Mouse (Mus musculus): ENCODE data around the gene Mtor. TPM values are rescaled to one million over a fixed set of nuclear protein-coding genes. Genes with fewer than 3 reads are reported as not detected.

Gene Mtor
- polyA plus RNA-seq, 1 experiment from 2014 or later: 23.0 TPM

- WGBS: 79% methylated on average over 11 of the region's 11 CpGs
- no peak overlapping the region for H3K4me2 ChIP-seq
- H3K27ac ChIP-seq (replicated peaks): no peak overlapping the region
- peaks cover 44% of the 10 kb centered on the region for H3K4me1 ChIP-seq (replicated peaks)
- H3K4me3 ChIP-seq: no peak overlapping the region
- H3K27me3 ChIP-seq: no peaks in the 10 kb centered on the region
- no peak overlapping the region for H3K9ac ChIP-seq
- no peaks in the 10 kb centered on the region for H3K36me3 ChIP-seq
- H3K9me3 ChIP-seq: no peaks in the 10 kb centered on the region
- ATAC-seq (ENCODE audit: low read depth): no peak
These were observed 19.3 kb upstream of the Mtor start for GRCm38 (mm10) chr4:148429121-148429520.

GRCm38 (mm10) chr4:148429686-148430085 lies 18.7 kb upstream of the Mtor start:
- WGBS: 28% methylated on average over 6 of the region's 6 CpGs
- Histone ChIP-seq H3K27me3 (no peaks in the 10 kb centered on the region), H3K9ac (no peak overlapping the region), H3K4me3 (no peak overlapping the region), H3K4me2 (no peak overlapping the region), H3K4me1 (replicated peaks) (peaks cover 44% of the 10 kb centered on the region), H3K9me3 (no peaks in the 10 kb centered on the region), H3K27ac (replicated peaks) (no peak overlapping the region), H3K36me3 (no peaks in the 10 kb centered on the region)
- peak; percentile 50; the same call in 1 of the 2 replicates for ATAC-seq (ENCODE audit: low read depth)

GRCm38 (mm10) chr4:148430880-148431519 lies 17.4 kb upstream of the Mtor start:
- no peak for ATAC-seq (ENCODE audit: low read depth)
- whole genome bisulfite sequencing: 80% methylated on average over 11 of the region's 11 CpGs

GRCm38 (mm10) chr4:148432488-148432887 lies 15.9 kb upstream of the Mtor start:
- H3K4me3 ChIP-seq: no peak overlapping the region
- H3K27me3 ChIP-seq: no peaks in the 10 kb centered on the region
- H3K36me3 ChIP-seq: no peaks in the 10 kb centered on the region
- H3K9ac ChIP-seq: no peak overlapping the region
- WGBS: 80% methylated on average over 4 of the region's 4 CpGs
- peaks cover 45% of the 10 kb centered on the region for H3K4me1 ChIP-seq (replicated peaks)
- H3K4me2 ChIP-seq: no peak overlapping the region
- ATAC-seq (ENCODE audit: low read depth): no peak
- H3K9me3 ChIP-seq: no peaks in the 10 kb centered on the region
- no peak overlapping the region for H3K27ac ChIP-seq (replicated peaks)

More at GRCm38 (mm10) chr4:148430880-148431519, 17.4 kb upstream of the Mtor start:
- Histone ChIP-seq H3K4me3 (no peak overlapping the region), H3K27me3 (no peaks in the 10 kb centered on the region), H3K4me2 (no peak overlapping the region), H3K9ac (no peak overlapping the region), H3K27ac (replicated peaks) (no peak overlapping the region), H3K36me3 (no peaks in the 10 kb centered on the region), H3K9me3 (no peaks in the 10 kb centered on the region), H3K4me1 (replicated peaks) (peaks cover 51% of the 10 kb centered on the region)

- Histone ChIP-seq H3K9ac (no peak overlapping the region), H3K4me1 (replicated peaks) (peaks cover 40% of the 10 kb centered on the region), H3K36me3 (no peaks in the 10 kb centered on the region), H3K27ac (replicated peaks) (no peak overlapping the region), H3K27me3 (no peaks in the 10 kb centered on the region), H3K9me3 (no peaks in the 10 kb centered on the region), H3K4me3 (no peak overlapping the region), H3K4me2 (no peak overlapping the region)
- no peak for ATAC-seq (ENCODE audit: low read depth)
- WGBS: 83% methylated on average over 18 of the region's 18 CpGs
These were observed 15.1 kb upstream of the Mtor start for GRCm38 (mm10) chr4:148433336-148433735.

GRCm38 (mm10) chr4:148433813-148434212 lies 14.6 kb upstream of the Mtor start:
- Histone ChIP-seq H3K9me3 (no peaks in the 10 kb centered on the region), H3K9ac (no peak overlapping the region), H3K27ac (replicated peaks) (no peak overlapping the region), H3K4me2 (no peak overlapping the region), H3K36me3 (no peaks in the 10 kb centered on the region), H3K27me3 (no peaks in the 10 kb centered on the region), H3K4me1 (replicated peaks) (peaks cover 38% of the 10 kb centered on the region), H3K4me3 (no peak overlapping the region)
- WGBS: 84% methylated on average over 5 of the region's 5 CpGs
- ATAC-seq (ENCODE audit: low read depth): no peak

GRCm38 (mm10) chr4:148434554-148434953 lies 13.9 kb upstream of the Mtor start:
- Histone ChIP-seq H3K36me3 (no peaks in the 10 kb centered on the region), H3K27ac (replicated peaks) (no peak overlapping the region), H3K9me3 (no peaks in the 10 kb centered on the region), H3K27me3 (no peaks in the 10 kb centered on the region), H3K9ac (no peak overlapping the region), H3K4me3 (no peak overlapping the region), H3K4me1 (replicated peaks) (peaks cover 31% of the 10 kb centered on the region), H3K4me2 (no peak overlapping the region)
- ATAC-seq (ENCODE audit: low read depth): no peak
- 77% methylated on average over 4 of the region's 4 CpGs for WGBS

- Histone ChIP-seq H3K9me3 (no peaks in the 10 kb centered on the region), H3K4me2 (no peak overlapping the region), H3K4me3 (no peak overlapping the region), H3K27me3 (no peaks in the 10 kb centered on the region), H3K36me3 (no peaks in the 10 kb centered on the region), H3K27ac (replicated peaks) (no peak overlapping the region), H3K4me1 (replicated peaks) (peaks cover 30% of the 10 kb centered on the region), H3K9ac (0 out of 2 replicates have a peak overlapping the region, but pooled peaks have one; percentile 17)
- whole genome bisulfite sequencing: 87% methylated on average over 3 of the region's 3 CpGs
- no peak for ATAC-seq (ENCODE audit: low read depth)
These were observed 13.3 kb upstream of the Mtor start for GRCm38 (mm10) chr4:148435106-148435505.

- WGBS: 50% methylated on average over 6 of the region's 6 CpGs
- peak; percentile 47; the same call in 1 of the 2 replicates for ATAC-seq (ENCODE audit: low read depth)
- Histone ChIP-seq H3K27me3 (no peaks in the 10 kb centered on the region), H3K27ac (replicated peaks) (0 out of 2 replicates have a peak overlapping the region, but pooled peaks have one; percentile 5), H3K9me3 (no peaks in the 10 kb centered on the region), H3K4me2 (no peak overlapping the region), H3K4me3 (no peak overlapping the region), H3K9ac (0 out of 2 replicates have a peak overlapping the region, but pooled peaks have one; percentile 17), H3K36me3 (no peaks in the 10 kb centered on the region), H3K4me1 (replicated peaks) (peaks cover 30% of the 10 kb centered on the region)
These were observed 12.6 kb upstream of the Mtor start for GRCm38 (mm10) chr4:148435657-148436330.

- Histone ChIP-seq H3K9me3 (no peaks in the 10 kb centered on the region), H3K27ac (replicated peaks) (no peak overlapping the region), H3K4me1 (replicated peaks) (peaks cover 34% of the 10 kb centered on the region), H3K36me3 (no peaks in the 10 kb centered on the region), H3K27me3 (no peaks in the 10 kb centered on the region), H3K9ac (no peak overlapping the region), H3K4me2 (no peak overlapping the region), H3K4me3 (no peak overlapping the region)
- ATAC-seq (ENCODE audit: low read depth): no peak
- WGBS: 96% methylated on average over 5 of the region's 5 CpGs
These were observed 6.5 kb upstream of the Mtor start for GRCm38 (mm10) chr4:148441931-148442330.

GRCm38 (mm10) chr4:148442598-148442997 lies 5.8 kb upstream of the Mtor start:
- Histone ChIP-seq H3K27me3 (no peaks in the 10 kb centered on the region), H3K4me1 (replicated peaks) (peaks cover 37% of the 10 kb centered on the region), H3K4me3 (no peak overlapping the region), H3K27ac (replicated peaks) (no peak overlapping the region), H3K36me3 (no peaks in the 10 kb centered on the region), H3K9ac (no peak overlapping the region), H3K9me3 (no peaks in the 10 kb centered on the region), H3K4me2 (no peak overlapping the region)
- 86% methylated on average over 7 of the region's 7 CpGs for whole genome bisulfite sequencing
- ATAC-seq (ENCODE audit: low read depth): no peak

GRCm38 (mm10) chr4:148444250-148444967 lies 4.0 kb upstream of the Mtor start, which contains the start of gene Ubiad1:
Gene Ubiad1, minus strand, starts transcription at chr4:148444771.
- Histone ChIP-seq H3K36me3 (no peaks in the 10 kb centered on the region), H3K4me1 (replicated peaks) (peaks cover 45% of the 10 kb centered on the region), H3K27ac (replicated peaks) (0 out of 2 replicates have a peak within 1 kb of the TSS, but pooled peaks have one; percentile 55), H3K9me3 (no peaks in the 10 kb centered on the region), H3K4me3 (peak within 1 kb of the TSS; percentile 68), H3K27me3 (no peaks in the 10 kb centered on the region), H3K4me2 (peak within 1 kb of the TSS; percentile 83), H3K9ac (peak within 1 kb of the TSS; percentile 75)
- under 1% methylated on average over 46 of the region's 46 CpGs for WGBS
- peak; percentile 18; the same call in 1 of the 2 replicates for ATAC-seq (ENCODE audit: low read depth)
